Mouse (Mus musculus) liver, postnatal 0 days (tissue): ENCODE results near the gene Capg. TPM values are rescaled to one million over a fixed set of nuclear protein-coding genes. Genes with fewer than 3 reads are reported as not detected.

Experiments used
- ATAC-seq: fragments of 200-750 bp; cut with Nextera tagmentation; 2 replicates; pipeline ENCODE4 v1.8.0; 2017; ENCODE audit warnings: mild to moderate bottlenecking, moderate library complexity
- DNase-seq: peaks from one replicate; pipeline ENCODE4 v3.0.0-alpha.2; 2016
- H3K27ac ChIP-seq: fragments of 300-500 bp; sonication (generic); 2 replicates; pipeline ENCODE4 v1.5.1; 2014; ENCODE audit warnings: antibody characterized with exemption, moderate library complexity, mild to moderate bottlenecking, low read depth
- H3K27me3 ChIP-seq: fragments of 300-500 bp; sonication (generic); 2 replicates; pipeline ENCODE4 v1.6.1; 2014; ENCODE audit warnings: low read length, control low read depth, mixed read lengths; ENCODE audit not compliant: insufficient read depth
- H3K36me3 ChIP-seq: fragments of 300-500 bp; sonication (generic); replicated peaks from 2 replicates; pipeline ENCODE4 v1.6.1; 2014; ENCODE audit warnings: mild to moderate bottlenecking, control low read depth, low read length, moderate library complexity, mixed read lengths; ENCODE audit not compliant: insufficient read depth
- H3K4me1 ChIP-seq: fragments of 300-500 bp; sonication (generic); 2 replicates; pipeline ENCODE4 v1.6.1; 2014; ENCODE audit warnings: antibody characterized with exemption, mild to moderate bottlenecking, control low read depth; ENCODE audit not compliant: insufficient read depth
- H3K4me2 ChIP-seq: fragments of 300-500 bp; sonication (generic); 2 replicates; pipeline ENCODE4 v1.6.1; 2014; ENCODE audit warnings: low read depth, mild to moderate bottlenecking, low read length, moderate library complexity, mixed read lengths
- H3K4me3 ChIP-seq: fragments of 300-500 bp; sonication (generic); 2 replicates; pipeline ENCODE4 v1.5.1; 2014; ENCODE audit warnings: low read depth, low read length
- H3K9ac ChIP-seq: fragments of 300-500 bp; sonication (generic); replicated peaks from 2 replicates; pipeline ENCODE4 v1.6.1; 2014; ENCODE audit warnings: mild to moderate bottlenecking, moderate library complexity
- H3K9me3 ChIP-seq: fragments of 300-500 bp; sonication (generic); 2 replicates; pipeline ENCODE4 v1.6.1; 2016; ENCODE audit warnings: mild to moderate bottlenecking, control low read depth, low read length, mixed read lengths
- CTCF ChIP-seq: sonication (generic); IDR thresholded peaks from 2 replicates; pipeline ENCODE4 v1.5.1; 2016; ENCODE audit warnings: antibody characterized with exemption, low read depth
- EP300 ChIP-seq: IDR thresholded peaks from 2 replicates; pipeline ENCODE4 v1.6.1; 2016; ENCODE audit warnings: antibody characterized with exemption, low read depth, mild to moderate bottlenecking
- WGBS: fragments of 180-500 bp; shearing (Covaris S2); extraction: QIAGEN DNeasy Blood & Tissue Kit; methylation state at CpG from one replicate; pipeline ENCODE4 v1.1.7; 2014; ENCODE audit not compliant: insufficient replicate concordance; 5-methylcytosine and 5-hydroxymethylcytosine counted together
- polyA plus RNA-seq: library from polyadenylated mRNA; unstranded; fragments of >200 nt; fragmentation: Nextera tagmentation; extraction: Ambion mirVana; gene quantifications from 2 replicates; pipeline ENCODE4 v1.2.1, GENCODE M21; 2015

Capg gene
- polyA plus RNA-seq, 1 experiment from 2014 or later, result 22.8 TPM

GRCm38 (mm10) chr6:72586701-72587100, 42.5 kb downstream of the Capg start:
- no peak overlapping the region for H3K9ac ChIP-seq
- no peaks in the 10 kb centered on the region for H3K27me3 ChIP-seq
- 66% methylated on average over 3 of the region's 3 CpGs for WGBS
- H3K4me3 ChIP-seq, result no peak overlapping the region
- no peak overlapping the region for H3K4me2 ChIP-seq
- no peaks in the 10 kb centered on the region for H3K9me3 ChIP-seq
- TF ChIP-seq EP300, result no peak
- DNase-seq (no peak), ATAC-seq (no peak)
- no peaks in the 10 kb centered on the region for H3K4me1 ChIP-seq
- no peaks in the 10 kb centered on the region; the same call in 1 of the 2 replicates for H3K36me3 ChIP-seq
- no peak overlapping the region for H3K27ac ChIP-seq

GRCm38 (mm10) chr6:72588307-72588706, 44.1 kb downstream of the Capg start:
- no peak for ATAC-seq

DNA sequence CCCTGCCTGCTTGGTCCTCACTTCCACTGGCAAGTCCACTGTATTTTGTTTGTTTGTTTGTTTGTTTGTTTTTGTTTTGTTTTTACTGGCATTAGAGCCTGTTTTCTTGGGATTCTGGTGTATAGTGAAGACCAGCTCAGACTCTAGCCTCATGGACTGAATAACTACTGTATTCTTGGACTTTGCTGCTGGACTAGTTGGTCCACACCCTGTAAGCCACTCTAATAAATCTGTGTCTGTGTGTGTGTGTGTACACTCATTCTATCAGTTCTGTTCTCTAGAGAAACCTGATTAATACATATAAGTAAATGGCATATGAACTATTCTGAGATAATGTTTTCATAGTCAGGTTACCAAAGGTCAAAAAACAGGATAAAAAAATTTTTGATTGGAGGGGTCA, 45.9 kb downstream of the Capg start:
- no peak overlapping the region for H3K4me2 ChIP-seq
- no peak overlapping the region for H3K27ac ChIP-seq
- H3K4me3 ChIP-seq, result no peak overlapping the region
- no peaks in the 10 kb centered on the region for H3K9me3 ChIP-seq
- H3K4me1 ChIP-seq, result no peaks in the 10 kb centered on the region
- H3K9ac ChIP-seq, result no peak overlapping the region
- no peaks in the 10 kb centered on the region for H3K27me3 ChIP-seq
- DNase-seq (no peak), ATAC-seq (no peak)
- TF ChIP-seq EP300 (no peak), CTCF (no peak)
- no peaks in the 10 kb centered on the region; the same call in 1 of the 2 replicates for H3K36me3 ChIP-seq

More at GRCm38 (mm10) chr6:72588307-72588706, 44.1 kb downstream of the Capg start:
- H3K4me2 ChIP-seq, result no peak overlapping the region
- H3K9ac ChIP-seq, result no peak overlapping the region
- H3K36me3 ChIP-seq, result no peaks in the 10 kb centered on the region; the same call in 1 of the 2 replicates
- H3K4me3 ChIP-seq, result no peak overlapping the region
- H3K27me3 ChIP-seq, result no peaks in the 10 kb centered on the region
- H3K9me3 ChIP-seq, result no peaks in the 10 kb centered on the region
- H3K4me1 ChIP-seq, result no peaks in the 10 kb centered on the region
- TF ChIP-seq CTCF, result no peak
- no peak for TF ChIP-seq EP300
- no peak overlapping the region for H3K27ac ChIP-seq
- DNase-seq, result no peak

GRCm38 (mm10) chr6:72593011-72593803, 49.0 kb downstream of the Capg start:
- Histone ChIP-seq H3K9ac (no peak overlapping the region), H3K36me3 (no peaks in the 10 kb centered on the region; the same call in 1 of the 2 replicates), H3K27ac (no peak overlapping the region), H3K27me3 (no peaks in the 10 kb centered on the region), H3K4me2 (no peak overlapping the region), H3K4me3 (no peak overlapping the region), H3K9me3 (no peaks in the 10 kb centered on the region), H3K4me1 (peaks cover 9% of the 10 kb centered on the region)
- DNase-seq (no peak), ATAC-seq (no peak)
- WGBS, result 79% methylated on average over 6 of the region's 6 CpGs
- TF ChIP-seq CTCF (no peak), EP300 (no peak)

DNA sequence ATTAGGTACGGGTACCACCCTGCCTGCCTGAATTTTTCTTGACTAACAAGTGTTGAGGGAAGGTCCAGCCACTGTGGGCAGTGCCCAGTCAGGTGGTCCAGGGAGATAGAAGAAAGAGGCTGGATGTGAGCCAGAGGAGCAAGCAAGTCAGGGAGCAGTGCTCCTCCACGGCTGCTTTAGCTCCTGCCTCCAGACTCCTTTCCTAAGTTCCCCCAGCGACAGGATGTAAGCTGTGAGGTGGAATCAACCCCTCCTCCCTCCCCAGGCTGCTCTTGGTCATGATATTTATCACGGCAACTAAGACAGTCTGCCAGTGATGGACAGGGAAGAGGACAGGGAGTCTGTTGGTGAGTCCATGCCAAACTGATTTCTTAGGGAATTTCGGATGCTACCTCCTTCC, 49.7 kb downstream of the Capg start:
- TF ChIP-seq CTCF (no peak), EP300 (no peak)
- no peaks in the 10 kb centered on the region for H3K27me3 ChIP-seq

DNA sequence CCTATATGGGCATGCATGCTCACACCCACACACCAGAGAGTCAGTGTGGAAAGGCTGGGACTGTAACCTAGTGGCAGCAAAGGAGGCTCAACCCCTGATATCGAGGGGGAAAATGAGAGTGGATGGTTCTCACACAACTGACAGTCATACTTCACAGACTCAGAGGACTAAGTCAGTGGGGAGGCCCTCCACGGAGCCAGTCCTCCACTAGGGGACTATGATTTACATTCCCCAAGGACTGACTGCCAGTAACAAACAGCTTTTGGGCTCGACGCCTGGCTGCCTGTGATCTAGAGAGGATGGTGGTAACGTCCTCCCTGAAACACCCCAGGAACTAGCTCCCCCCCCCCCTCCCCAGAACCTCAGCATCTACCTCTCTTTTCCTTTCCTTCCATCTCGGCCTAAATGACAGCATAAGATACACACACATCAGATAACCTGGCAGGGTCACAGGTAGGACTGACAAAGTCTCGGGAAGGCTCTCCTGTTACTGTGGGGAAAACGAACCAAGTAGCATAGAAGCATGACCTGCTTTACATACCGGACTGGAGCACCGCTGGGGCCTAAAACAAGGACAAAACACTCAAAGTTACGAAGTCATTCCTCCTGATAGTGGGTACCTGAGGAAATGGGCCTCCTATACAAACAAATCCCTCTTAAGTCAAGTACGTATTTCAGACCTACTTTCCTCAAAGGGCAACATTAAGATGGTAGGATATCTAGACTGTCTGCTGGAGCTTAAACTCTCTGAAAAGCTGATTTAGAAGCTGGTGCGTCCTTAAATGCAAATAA, 53.1 kb downstream of the Capg start:
- DNase-seq, result no peak
- peak overlapping the region; percentile 68 for H3K9ac ChIP-seq
- peak overlapping the region; percentile 75 for H3K4me3 ChIP-seq

More for the DNA sequence above, 49.7 kb downstream of the Capg start:
- H3K4me2 ChIP-seq, result no peak overlapping the region
- H3K4me1 ChIP-seq, result peaks cover 14% of the 10 kb centered on the region
- H3K4me3 ChIP-seq, result no peak overlapping the region
- DNase-seq (no peak), ATAC-seq (no peak)
- no peak overlapping the region for H3K27ac ChIP-seq
- no peaks in the 10 kb centered on the region; the same call in 1 of the 2 replicates for H3K36me3 ChIP-seq
- WGBS, result 70% methylated on average over 5 of the region's 5 CpGs
- H3K9me3 ChIP-seq, result no peaks in the 10 kb centered on the region
- no peak overlapping the region for H3K9ac ChIP-seq

More for the DNA sequence above, 53.1 kb downstream of the Capg start:
- Histone ChIP-seq H3K9me3 (no peaks in the 10 kb centered on the region), H3K36me3 (no peaks in the 10 kb centered on the region; the same call in 1 of the 2 replicates), H3K4me2 (peak overlapping the region; percentile 83), H3K4me1 (peaks cover 20% of the 10 kb centered on the region), H3K27me3 (no peaks in the 10 kb centered on the region), H3K27ac (peak overlapping the region; percentile 53; the same call in 1 of the 2 replicates)
- TF ChIP-seq CTCF (0 out of 2 replicates have a peak, but pooled peaks have one; percentile 24), EP300 (no peak)
- 41% methylated on average over 13 of the region's 13 CpGs for WGBS
- ATAC-seq, result no peak
